Mouse (Mus musculus): ENCODE data around the gene R3hdm2.

DNA sequence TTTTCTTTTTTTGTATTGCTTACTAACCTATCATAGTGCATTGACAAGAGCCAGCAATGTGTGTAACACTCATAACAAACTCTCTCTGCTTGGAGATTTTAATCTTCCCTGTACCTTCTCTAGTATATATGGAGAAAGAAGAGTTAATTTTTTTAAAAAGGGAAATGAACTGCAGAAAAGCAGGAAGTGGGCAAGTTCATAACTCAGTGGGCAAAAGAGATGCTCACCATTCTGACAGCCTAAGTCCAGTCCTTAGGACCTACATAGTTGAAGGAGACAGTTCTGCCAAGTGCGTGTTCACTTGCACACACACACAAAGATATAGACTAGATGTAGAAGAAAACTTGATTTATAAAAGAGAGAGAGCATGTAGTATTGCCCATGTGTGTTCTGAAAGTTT is 47.9 kb downstream of the R3hdm2 start:
- no peak for TF ChIP-seq CTCF (conservative IDR thresholded peaks at IDR 0.05; ENCODE audit: insufficient read depth, insufficient read length, low read depth, low read length)
- TF ChIP-seq POLR2A (IDR thresholded peaks at IDR 0.05; ENCODE audit: low read depth, low read length), result no peak
